Mouse (Mus musculus) brain, adult 10 weeks (tissue): ENCODE measurements around the gene Edil3. TPM values are rescaled to one million over a fixed set of nuclear protein-coding genes. Genes with fewer than 3 reads are reported as not detected.

Experiments used
- polyA plus RNA-seq: library from polyadenylated mRNA; stranded (reverse); fragments of 350-450 nt; fragmentation: Illumina TruSeq; extraction: RNeasy Lipid Tissue Mini Kit (QIAGEN cat#74804); gene quantifications from one replicate; pipeline ENCODE4 v1.2.3, GENCODE M21; 2015; ENCODE audit warnings: low read depth, low replicate concordance

The Edil3 gene
- 88.3 TPM for polyA plus RNA-seq

GRCm38 (mm10) chr13:88821440-88822331 is at the start of gene Edil3:
TSS of gene Edil3 (plus strand) at chr13:88821472.

